Mouse (Mus musculus) Muller cell, postnatal 12 days (primary cell): ENCODE measurements at regions not wholly inside any gene's neighbourhood (a gene's known extent, or its start where the extent isn't known, plus 50 kb on each side); places are given as distances from the start of the nearest gene placed in this dataset.

Source experiments
- DNase-seq: peaks from one replicate; pipeline ENCODE4 v3.0.0-alpha.2; 2015; ENCODE audit errors: inconsistent ontology term

GRCm38 (mm10) chr1:57664962-57665361 lies 109.0 kb upstream of the Spats2l start:
- no peak for DNase-seq

GRCm38 (mm10) chr1:57665724-57666123 lies 108.2 kb upstream of the Spats2l start:
- DNase-seq, result no peak

GRCm38 (mm10) chr1:57666179-57666693 lies 107.7 kb upstream of the Spats2l start:
- no peak for DNase-seq

GRCm38 (mm10) chr1:57673415-57673814 lies 100.5 kb upstream of the Spats2l start:
- DNase-seq, result no peak

GRCm38 (mm10) chr1:57673957-57674699 lies 99.8 kb upstream of the Spats2l start:
- DNase-seq, result no peak

- no peak for DNase-seq
Observed at GRCm38 (mm10) chr1:57684387-57685162, 89.4 kb upstream of the Spats2l start.

GRCm38 (mm10) chr1:57689253-57689652 lies 84.7 kb upstream of the Spats2l start:
- no peak for DNase-seq

- DNase-seq, result no peak
Observed at GRCm38 (mm10) chr1:57707906-57708305, 66.1 kb upstream of the Spats2l start.

- DNase-seq, result no peak
Observed at GRCm38 (mm10) chr1:57712916-57713503, 61.0 kb upstream of the Spats2l start.

GRCm38 (mm10) chr1:57717139-57717800 lies 56.7 kb upstream of the Spats2l start:
- no peak for DNase-seq

- DNase-seq, result no peak
Observed at GRCm38 (mm10) chr1:57718409-57718808, 55.6 kb upstream of the Spats2l start.
